Mouse (Mus musculus) cortical plate, adult 2 months (tissue): Measurements from ENCODE around the gene 1700010B08Rik. TPM values are rescaled to one million over a fixed set of nuclear protein-coding genes. Genes with fewer than 3 reads are reported as not detected.

Source experiments
- H3K27ac ChIP-seq: fragments of 200-500 bp; 2 replicates; pipeline ENCODE4 v1.5.1; 2012; ENCODE audit warnings: low read length, control low read depth, inconsistent platforms; ENCODE audit not compliant: insufficient read depth
- H3K4me1 ChIP-seq: fragments of 200-500 bp; 2 replicates; pipeline ENCODE4 v1.6.1; 2011; ENCODE audit warnings: low read length; ENCODE audit not compliant: control insufficient read depth, insufficient read depth
- H3K4me3 ChIP-seq: fragments of 200-500 bp; 2 replicates; pipeline ENCODE4 v1.5.1; 2011; ENCODE audit warnings: mild to moderate bottlenecking, low read length, control low read depth; ENCODE audit not compliant: insufficient read depth
- CTCF ChIP-seq: fragments of 200-500 bp; IDR thresholded peaks from 2 replicates; pipeline ENCODE4 v1.5.1; 2011; ENCODE audit warnings: mild to moderate bottlenecking, control low read depth, low read length; ENCODE audit not compliant: insufficient read depth; ENCODE audit errors: extremely low read depth
- POLR2A ChIP-seq: fragments of 200-500 bp; IDR thresholded peaks from 2 replicates; pipeline ENCODE4 v1.6.1; 2011; ENCODE audit warnings: mild to moderate bottlenecking, low read length, control low read depth; ENCODE audit not compliant: insufficient read depth; ENCODE audit errors: extremely low read depth
- polyA plus RNA-seq: library from polyadenylated mRNA; depleted of rRNA; stranded (reverse); fragments of >200 nt; gene quantifications from 2 replicates; pipeline ENCODE4 v1.2.3, GENCODE M21; 2012; rRNA removed

Gene 1700010B08Rik
- polyA plus RNA-seq, 1 experiment = not detected

DNA sequence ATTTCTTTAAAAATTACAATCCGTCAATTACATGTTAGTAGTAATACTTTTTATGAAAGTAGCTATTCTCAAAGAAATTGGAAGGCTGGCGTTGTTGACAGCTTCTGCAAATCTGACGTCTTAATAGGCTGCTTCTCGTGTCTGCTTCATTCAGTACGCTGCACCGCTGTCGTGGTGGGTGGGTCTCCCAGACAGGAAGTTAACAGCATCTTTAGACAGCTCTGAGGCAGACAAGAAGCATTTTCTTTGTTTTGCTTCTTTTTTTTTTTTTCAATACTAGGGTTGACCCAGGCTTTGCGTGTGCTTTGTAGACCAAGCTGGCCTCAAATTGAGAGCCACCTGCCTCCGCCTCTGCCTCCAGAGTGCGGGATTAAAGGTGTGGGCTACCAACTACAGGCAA, 50.0 kb downstream of the 1700010B08Rik start:
- no peak for TF ChIP-seq CTCF
- no peak for TF ChIP-seq POLR2A
- H3K4me1 ChIP-seq = no peaks in the 10 kb centered on the region
- no peak overlapping the region for H3K4me3 ChIP-seq
- H3K27ac ChIP-seq = no peak overlapping the region

DNA sequence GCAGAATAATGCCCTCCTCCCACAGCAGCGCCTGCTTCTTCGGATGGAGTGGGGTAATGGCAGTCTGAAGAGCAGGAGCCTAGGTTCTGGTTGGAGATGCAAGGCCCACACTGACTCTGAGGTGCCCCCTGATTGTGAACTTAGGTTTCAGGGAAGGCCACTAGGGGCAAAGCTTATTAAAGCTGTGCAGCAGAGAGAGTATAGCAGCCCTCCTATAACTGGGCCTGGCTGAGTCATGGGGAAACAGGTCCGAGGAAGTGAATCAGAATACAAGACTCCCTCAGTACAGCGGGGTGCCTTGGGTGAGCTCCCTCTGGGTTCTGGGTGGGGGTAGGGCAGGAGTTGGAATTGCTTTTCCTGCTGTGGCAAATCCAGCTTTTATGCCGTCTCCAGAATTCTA, 51.4 kb downstream of the 1700010B08Rik start:
- H3K4me3 ChIP-seq = no peak overlapping the region
- H3K27ac ChIP-seq = no peak overlapping the region
- H3K4me1 ChIP-seq = no peaks in the 10 kb centered on the region
- TF ChIP-seq POLR2A (no peak), CTCF (no peak)

Other genes with a start within 250 kb of the 1700010B08Rik start
- gene 1700021F07Rik, start 196.8 kb upstream of the 1700010B08Rik start, polyA plus RNA-seq = not detected in 2 replicates
- gene Ankrd60, start 141.1 kb upstream of the 1700010B08Rik start, polyA plus RNA-seq = not detected in 2 replicates
- 16.7 and 17.1 TPM in 2 replicates for gene Rab22a, start 59.7 kb upstream of the 1700010B08Rik start, polyA plus RNA-seq
- gene Vapb, start 18.1 kb downstream of the 1700010B08Rik start, polyA plus RNA-seq = 55.5 and 58.5 TPM in 2 replicates